Mouse (Mus musculus) forebrain, embryonic 12.5 days (tissue): ENCODE measurements at regions not wholly inside any gene's neighbourhood (a gene's known extent, or its start where the extent isn't known, plus 50 kb on each side); places are given as distances from the start of the nearest gene placed in this dataset.

Experiments
- ATAC-seq: fragments of 200-750 bp; cut with Nextera tagmentation; 2 replicates; pipeline ENCODE4 v1.8.0; 2017; ENCODE audit warnings: moderate TSS enrichment; ENCODE audit not compliant: low FRiP score
- H3K27ac ChIP-seq: fragments of 300-500 bp; sonication (generic); 2 replicates; pipeline ENCODE4 v1.5.1; 2016; ENCODE audit warnings: mild to moderate bottlenecking
- H3K27me3 ChIP-seq: fragments of 300-500 bp; sonication (generic); 2 replicates; pipeline ENCODE4 v1.6.1; 2016; ENCODE audit warnings: mild to moderate bottlenecking
- H3K36me3 ChIP-seq: fragments of 300-500 bp; sonication (generic); replicated peaks from 2 replicates; pipeline ENCODE4 v1.6.1; 2016; ENCODE audit warnings: mild to moderate bottlenecking
- H3K4me1 ChIP-seq: fragments of 300-500 bp; sonication (generic); 2 replicates; pipeline ENCODE4 v1.6.1; 2016
- H3K4me2 ChIP-seq: fragments of 300-500 bp; sonication (generic); 2 replicates; pipeline ENCODE4 v1.6.1; 2016; ENCODE audit warnings: mild to moderate bottlenecking, moderate library complexity
- H3K4me3 ChIP-seq: fragments of 300-500 bp; sonication (generic); replicated peaks from 2 replicates; pipeline ENCODE4 v1.5.1; 2016; ENCODE audit warnings: mild to moderate bottlenecking
- H3K9ac ChIP-seq: fragments of 300-500 bp; sonication (generic); 2 replicates; pipeline ENCODE4 v1.6.1; 2016; ENCODE audit warnings: mild to moderate bottlenecking
- H3K9me3 ChIP-seq: fragments of 300-500 bp; sonication (generic); 2 replicates; pipeline ENCODE4 v1.6.1; 2016
- WGBS: fragments of 180-500 bp; shearing (Covaris S2); methylation state at CpG from one replicate; pipeline ENCODE4 v1.1.7; 2016; 5-methylcytosine and 5-hydroxymethylcytosine counted together

DNA sequence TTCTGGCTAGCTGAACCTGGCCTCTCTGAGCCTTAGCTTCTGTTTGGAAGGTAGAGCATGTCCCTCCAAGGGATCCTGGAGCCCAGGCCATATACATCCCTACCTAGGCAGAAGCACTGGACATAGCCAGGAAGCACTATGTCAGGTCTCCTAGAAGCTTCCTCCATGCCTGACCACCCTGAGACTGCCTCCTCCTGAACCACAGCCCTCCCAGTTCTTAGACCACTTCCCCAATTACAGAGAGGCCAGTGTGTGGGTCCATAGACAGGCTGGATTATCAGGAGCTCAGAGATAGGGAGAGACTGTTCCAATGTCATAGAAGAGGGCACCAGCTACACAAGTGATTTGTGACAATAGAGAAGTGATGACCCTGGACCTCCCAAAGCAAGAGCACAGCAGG is 72.0 kb downstream of the Rplp1 start:
- Histone ChIP-seq H3K27me3 (no peaks in the 10 kb centered on the region; the same call in 1 of the 2 replicates), H3K27ac (no peak overlapping the region), H3K4me2 (no peak overlapping the region), H3K4me3 (no peak overlapping the region), H3K36me3 (no peaks in the 10 kb centered on the region), H3K9ac (no peak overlapping the region), H3K4me1 (peaks cover 7% of the 10 kb centered on the region), H3K9me3 (no peaks in the 10 kb centered on the region)
- ATAC-seq = no peak

DNA sequence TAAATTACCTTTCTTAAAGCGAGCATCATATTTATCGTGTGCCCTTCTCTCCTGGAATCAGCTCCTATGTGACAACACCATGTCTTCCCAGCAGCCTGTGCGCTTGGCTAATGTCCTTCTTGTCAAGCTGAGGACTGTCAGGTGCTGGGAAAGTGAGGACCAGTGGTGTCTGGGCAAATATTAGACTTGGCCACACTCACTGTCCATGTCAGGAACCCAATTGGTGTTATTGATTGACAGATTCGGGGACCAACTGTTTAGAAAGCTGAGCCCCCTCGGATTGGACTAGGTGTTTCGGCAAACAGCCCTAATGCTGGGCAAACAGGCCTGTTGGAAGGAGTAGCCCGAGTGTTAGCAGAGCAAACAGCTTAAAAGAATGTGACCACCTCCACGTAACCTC is 73.1 kb downstream of the Rplp1 start:
- Histone ChIP-seq H3K4me2 (no peak overlapping the region), H3K27ac (no peak overlapping the region), H3K4me1 (peaks cover 7% of the 10 kb centered on the region), H3K9me3 (no peaks in the 10 kb centered on the region), H3K4me3 (no peak overlapping the region), H3K36me3 (no peaks in the 10 kb centered on the region), H3K27me3 (no peaks in the 10 kb centered on the region; the same call in 1 of the 2 replicates), H3K9ac (no peak overlapping the region)
- WGBS = 88% methylated on average over 8 of the region's 8 CpGs
- no peak for ATAC-seq

DNA sequence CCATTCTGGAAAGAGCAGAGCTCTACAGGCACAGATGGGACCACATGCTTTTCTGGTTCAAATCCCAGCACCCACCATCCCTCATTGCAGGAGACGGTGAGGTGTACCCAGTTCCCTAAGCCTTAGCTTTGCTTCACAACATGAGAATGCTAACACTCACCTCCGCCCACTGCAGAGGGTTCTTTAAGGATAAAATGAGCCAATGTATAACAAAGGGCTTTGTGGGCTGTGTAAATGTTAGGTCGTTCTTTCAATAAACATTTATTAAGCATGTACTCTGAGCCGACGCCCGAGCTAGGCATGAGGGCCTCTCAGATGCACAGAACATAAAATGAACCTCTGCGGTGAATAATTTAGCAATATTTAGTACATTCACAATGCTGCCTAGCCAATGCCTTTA is 74.0 kb downstream of the Rplp1 start:
- 83% methylated on average over 7 of the region's 7 CpGs for WGBS
- Histone ChIP-seq H3K9me3 (no peaks in the 10 kb centered on the region), H3K9ac (no peak overlapping the region), H3K4me1 (peaks cover 7% of the 10 kb centered on the region), H3K36me3 (no peaks in the 10 kb centered on the region), H3K4me2 (no peak overlapping the region), H3K27me3 (no peaks in the 10 kb centered on the region; the same call in 1 of the 2 replicates), H3K4me3 (no peak overlapping the region), H3K27ac (no peak overlapping the region)
- ATAC-seq = no peak

DNA sequence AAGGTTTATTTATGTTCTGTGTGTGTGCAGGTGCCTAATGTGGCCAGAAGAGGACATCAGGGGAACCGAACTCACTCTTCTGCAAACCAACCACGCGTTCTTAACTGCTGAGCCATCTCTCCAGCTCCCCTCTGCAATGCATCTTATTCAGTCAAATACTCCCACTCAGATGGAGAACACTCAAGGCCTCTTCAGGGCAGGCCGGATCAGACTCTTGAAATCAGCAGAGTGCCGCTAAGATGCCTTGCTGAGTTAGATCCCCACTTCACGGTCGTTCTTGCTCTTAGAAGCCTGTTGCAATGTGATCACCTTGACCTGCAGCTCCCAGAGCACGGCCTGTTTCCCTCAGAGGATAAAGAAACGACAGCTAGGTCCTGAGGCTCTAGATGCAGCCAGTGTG is 81.1 kb downstream of the Rplp1 start:
- Histone ChIP-seq H3K4me3 (no peak overlapping the region), H3K36me3 (no peaks in the 10 kb centered on the region), H3K4me1 (peaks cover 7% of the 10 kb centered on the region; the same call in 1 of the 2 replicates), H3K27me3 (peaks cover 24% of the 10 kb centered on the region), H3K27ac (no peak overlapping the region), H3K9me3 (no peaks in the 10 kb centered on the region), H3K4me2 (no peak overlapping the region), H3K9ac (no peak overlapping the region)
- ATAC-seq = no peak
- 72% methylated on average over 9 of the region's 9 CpGs for WGBS

DNA sequence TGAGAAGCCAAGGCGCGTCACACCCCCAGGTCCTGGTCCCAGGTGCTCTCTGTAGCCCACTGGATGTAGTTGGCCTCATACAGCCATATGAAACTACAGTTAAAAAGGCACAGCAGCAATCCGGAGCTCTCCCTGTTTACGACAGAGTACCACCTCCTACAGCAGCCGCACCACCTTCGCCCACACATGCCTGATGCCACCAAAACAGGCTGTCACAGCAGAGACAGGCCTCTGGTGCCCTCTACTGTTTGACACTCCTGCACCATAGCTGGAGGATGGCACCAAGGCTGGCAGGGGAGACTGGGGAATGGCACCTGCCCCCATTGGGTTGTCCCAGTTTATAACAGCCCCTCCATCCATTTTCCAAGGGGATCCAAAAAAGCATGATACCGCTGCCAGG is 84.1 kb downstream of the Rplp1 start:
- Histone ChIP-seq H3K4me2 (no peak overlapping the region), H3K9ac (no peak overlapping the region), H3K27me3 (peaks cover 30% of the 10 kb centered on the region), H3K9me3 (no peaks in the 10 kb centered on the region), H3K36me3 (no peaks in the 10 kb centered on the region), H3K4me1 (peaks cover 7% of the 10 kb centered on the region; the same call in 1 of the 2 replicates), H3K4me3 (no peak overlapping the region), H3K27ac (no peak overlapping the region)
- 73% methylated on average over 7 of the region's 7 CpGs for WGBS
- ATAC-seq = no peak

DNA sequence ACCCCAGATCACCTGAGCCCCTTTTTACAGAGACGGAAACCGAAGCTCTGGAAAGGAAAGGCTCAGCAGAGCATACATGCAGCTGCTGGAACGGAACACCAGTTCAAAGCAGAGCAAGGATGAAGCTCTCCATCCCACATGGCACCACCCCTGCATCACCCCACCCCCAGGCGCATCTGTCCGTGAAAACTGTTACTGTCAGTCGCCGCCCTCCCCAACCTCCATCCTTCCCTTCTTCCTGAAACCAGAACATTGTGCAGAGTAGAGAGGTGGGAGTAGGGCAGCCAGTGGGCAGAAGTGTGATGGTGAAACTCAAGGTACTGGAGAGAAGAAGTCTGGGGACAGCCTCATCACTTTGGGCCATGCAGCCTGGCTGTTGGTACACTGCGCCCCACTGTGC is 84.6 kb downstream of the Rplp1 start:
- Histone ChIP-seq H3K9me3 (no peaks in the 10 kb centered on the region), H3K4me3 (no peak overlapping the region), H3K27me3 (peaks cover 30% of the 10 kb centered on the region), H3K27ac (no peak overlapping the region), H3K9ac (no peak overlapping the region), H3K4me2 (no peak overlapping the region), H3K36me3 (no peaks in the 10 kb centered on the region), H3K4me1 (peaks cover 7% of the 10 kb centered on the region; the same call in 1 of the 2 replicates)
- 88% methylated on average over 8 of the region's 8 CpGs for WGBS
- ATAC-seq = no peak

DNA sequence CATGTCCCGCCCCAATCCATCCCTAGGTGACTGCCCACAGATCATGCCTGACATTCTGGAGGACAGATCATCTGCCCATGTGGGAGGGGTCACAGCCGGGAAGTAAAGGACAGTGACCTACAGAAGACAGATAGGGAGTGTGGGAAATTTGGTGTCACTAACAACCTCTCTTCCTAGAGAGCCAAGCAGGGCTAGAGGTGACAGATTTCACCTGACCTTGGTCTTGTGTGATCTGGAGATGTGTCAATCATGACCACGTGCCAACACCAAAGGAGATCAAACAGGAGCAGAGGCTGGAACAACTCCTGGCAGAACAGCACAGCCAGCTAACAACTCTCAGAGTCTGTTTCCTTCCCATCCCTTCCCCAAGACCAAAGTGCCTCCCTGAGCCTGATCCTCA is 85.0 kb downstream of the Rplp1 start:
- ATAC-seq = no peak
- no peak overlapping the region for H3K9ac ChIP-seq
- H3K4me3 ChIP-seq = no peak overlapping the region
- H3K4me1 ChIP-seq = peaks cover 7% of the 10 kb centered on the region; the same call in 1 of the 2 replicates
- no peaks in the 10 kb centered on the region for H3K9me3 ChIP-seq
- H3K27ac ChIP-seq = no peak overlapping the region
- WGBS = 88% methylated on average over 3 of the region's 3 CpGs
- H3K36me3 ChIP-seq = no peaks in the 10 kb centered on the region
- peaks cover 30% of the 10 kb centered on the region for H3K27me3 ChIP-seq
- no peak overlapping the region for H3K4me2 ChIP-seq

DNA sequence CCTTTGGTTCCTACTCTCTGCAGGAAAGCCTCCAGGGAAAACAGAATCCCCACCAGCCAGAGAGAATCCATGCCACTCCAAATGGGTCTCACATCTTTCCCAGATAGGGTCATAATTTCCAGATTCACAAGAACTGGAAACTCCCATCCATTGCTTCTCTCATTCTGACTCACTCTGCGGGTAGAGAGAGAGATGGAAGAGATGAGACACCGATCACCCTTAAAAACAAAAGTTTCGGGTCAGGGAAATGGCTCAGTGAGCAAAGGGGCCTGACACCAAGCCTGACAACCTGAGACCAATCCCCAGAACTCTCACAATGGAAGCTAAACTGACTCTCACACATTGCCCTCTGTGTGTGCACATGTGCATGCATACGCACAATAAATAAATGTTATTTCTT is 86.6 kb downstream of the Rplp1 start:
- no peak overlapping the region for H3K4me2 ChIP-seq
- no peak overlapping the region for H3K27ac ChIP-seq
- H3K9ac ChIP-seq = no peak overlapping the region
- no peaks in the 10 kb centered on the region for H3K9me3 ChIP-seq
- 93% methylated on average over 4 of the region's 4 CpGs for WGBS
- H3K4me3 ChIP-seq = no peak overlapping the region
- no peaks in the 10 kb centered on the region for H3K4me1 ChIP-seq
- ATAC-seq = no peak
- H3K36me3 ChIP-seq = no peaks in the 10 kb centered on the region
- peaks cover 30% of the 10 kb centered on the region for H3K27me3 ChIP-seq

DNA sequence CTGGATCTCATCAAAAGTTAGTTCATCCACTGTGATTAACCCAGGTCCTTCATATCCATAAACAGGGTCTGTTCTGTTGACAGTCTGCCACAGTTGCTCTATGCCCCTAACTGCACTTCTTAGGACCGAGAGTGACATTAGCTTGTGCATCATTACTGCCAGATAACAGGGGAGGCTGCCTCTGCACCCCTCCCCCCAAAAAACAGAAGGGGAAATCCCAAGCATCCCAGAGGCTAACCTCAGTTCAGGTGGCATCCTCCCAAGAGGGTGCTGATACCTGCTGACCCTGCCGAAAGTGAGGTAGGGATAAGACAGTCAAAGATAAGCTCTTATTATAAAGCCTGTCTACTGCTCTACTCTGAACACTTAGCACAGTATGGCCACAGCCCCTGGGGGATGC is 87.3 kb downstream of the Rplp1 start:
- no peak for ATAC-seq
- Histone ChIP-seq H3K4me3 (no peak overlapping the region), H3K4me2 (no peak overlapping the region), H3K9ac (no peak overlapping the region), H3K4me1 (no peaks in the 10 kb centered on the region), H3K36me3 (no peaks in the 10 kb centered on the region), H3K27me3 (peaks cover 26% of the 10 kb centered on the region), H3K27ac (no peak overlapping the region), H3K9me3 (no peaks in the 10 kb centered on the region)
- WGBS = 80% methylated on average over 2 of the region's 2 CpGs

DNA sequence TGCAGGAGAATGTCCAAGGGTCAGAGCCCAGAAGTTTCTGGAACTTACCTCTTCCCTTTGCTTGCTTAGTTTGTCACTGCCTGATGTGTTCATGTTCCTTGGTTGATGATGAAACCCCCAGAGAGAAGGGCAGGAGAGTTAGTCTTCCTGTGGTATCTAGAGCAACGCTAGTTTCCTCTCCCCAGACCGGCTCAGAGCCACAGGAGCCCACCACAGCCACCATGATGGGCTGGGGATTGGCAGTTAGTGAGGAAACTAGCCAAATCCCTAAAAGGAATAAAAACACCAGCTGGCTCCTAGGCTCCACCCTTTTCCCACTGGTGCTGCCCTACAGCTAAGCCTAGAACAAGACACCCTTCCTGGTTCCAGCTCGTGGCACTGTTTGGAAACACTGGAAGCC is 87.9 kb downstream of the Rplp1 start:
- no peaks in the 10 kb centered on the region for H3K36me3 ChIP-seq
- no peak overlapping the region for H3K4me2 ChIP-seq
- no peak overlapping the region for H3K27ac ChIP-seq
- no peak for ATAC-seq
- no peak overlapping the region for H3K9ac ChIP-seq
- no peak overlapping the region for H3K4me3 ChIP-seq
- H3K27me3 ChIP-seq = peaks cover 23% of the 10 kb centered on the region
- no peaks in the 10 kb centered on the region for H3K4me1 ChIP-seq
- peaks cover 3% of the 10 kb centered on the region; the same call in 1 of the 2 replicates for H3K9me3 ChIP-seq
- 73% methylated on average over 3 of the region's 3 CpGs for WGBS

DNA sequence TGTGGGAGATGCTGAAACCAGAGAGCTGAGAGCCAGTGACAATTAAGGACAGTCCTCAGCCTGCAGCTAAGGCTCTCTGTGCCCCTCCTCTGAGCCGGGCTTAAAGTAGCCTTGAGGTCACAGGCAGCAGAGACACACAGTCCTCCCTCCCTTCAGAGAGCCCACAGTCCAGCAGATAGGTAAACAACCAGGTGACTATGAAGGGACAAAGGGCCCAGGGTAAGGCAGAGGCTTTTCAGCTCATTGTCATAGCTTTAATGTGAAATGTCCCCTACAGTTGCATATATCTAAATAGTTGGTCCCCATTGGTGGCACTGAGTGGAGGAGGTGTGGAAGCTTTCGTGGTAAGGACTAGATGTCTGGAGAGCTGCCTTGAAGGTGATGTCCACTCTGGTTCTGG is 88.5 kb downstream of the Rplp1 start:
- no peak overlapping the region for H3K27ac ChIP-seq
- no peaks in the 10 kb centered on the region for H3K36me3 ChIP-seq
- peaks cover 23% of the 10 kb centered on the region for H3K27me3 ChIP-seq
- no peaks in the 10 kb centered on the region for H3K4me1 ChIP-seq
- ATAC-seq = no peak
- no peak overlapping the region for H3K4me3 ChIP-seq
- peaks cover 4% of the 10 kb centered on the region; the same call in 1 of the 2 replicates for H3K9me3 ChIP-seq
- H3K9ac ChIP-seq = no peak overlapping the region
- WGBS = 62% methylated on average over 2 of the region's 2 CpGs
- H3K4me2 ChIP-seq = no peak overlapping the region

DNA sequence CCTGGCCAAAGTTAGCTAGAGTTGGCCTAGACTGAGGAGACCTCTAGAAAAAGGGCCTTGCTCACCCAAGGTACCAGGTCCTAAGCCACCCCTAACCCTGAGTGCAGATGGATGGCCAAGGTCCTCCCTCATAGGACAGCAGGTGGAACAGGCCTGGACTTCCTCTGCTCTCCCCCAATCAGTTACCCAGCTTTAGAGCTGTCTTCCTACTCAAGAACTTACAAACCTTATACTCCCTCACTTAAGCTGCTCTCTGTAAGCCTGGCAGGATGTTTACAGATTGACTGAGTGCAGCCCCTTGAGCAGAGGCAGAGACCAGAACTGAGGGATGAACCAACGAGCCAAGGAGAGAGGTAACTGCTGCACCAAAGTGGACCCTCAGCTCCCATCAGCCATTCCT is 94.5 kb downstream of the Rplp1 start:
- no peak overlapping the region for H3K4me3 ChIP-seq
- WGBS = 81% methylated on average over 1 of the region's 1 CpGs
- no peak overlapping the region for H3K4me2 ChIP-seq
- ATAC-seq = no peak
- no peaks in the 10 kb centered on the region for H3K27me3 ChIP-seq
- H3K36me3 ChIP-seq = no peaks in the 10 kb centered on the region
- H3K4me1 ChIP-seq = peaks cover 7% of the 10 kb centered on the region; the same call in 1 of the 2 replicates
- no peak overlapping the region for H3K27ac ChIP-seq
- H3K9ac ChIP-seq = no peak overlapping the region
- H3K9me3 ChIP-seq = peaks cover 4% of the 10 kb centered on the region; the same call in 1 of the 2 replicates

DNA sequence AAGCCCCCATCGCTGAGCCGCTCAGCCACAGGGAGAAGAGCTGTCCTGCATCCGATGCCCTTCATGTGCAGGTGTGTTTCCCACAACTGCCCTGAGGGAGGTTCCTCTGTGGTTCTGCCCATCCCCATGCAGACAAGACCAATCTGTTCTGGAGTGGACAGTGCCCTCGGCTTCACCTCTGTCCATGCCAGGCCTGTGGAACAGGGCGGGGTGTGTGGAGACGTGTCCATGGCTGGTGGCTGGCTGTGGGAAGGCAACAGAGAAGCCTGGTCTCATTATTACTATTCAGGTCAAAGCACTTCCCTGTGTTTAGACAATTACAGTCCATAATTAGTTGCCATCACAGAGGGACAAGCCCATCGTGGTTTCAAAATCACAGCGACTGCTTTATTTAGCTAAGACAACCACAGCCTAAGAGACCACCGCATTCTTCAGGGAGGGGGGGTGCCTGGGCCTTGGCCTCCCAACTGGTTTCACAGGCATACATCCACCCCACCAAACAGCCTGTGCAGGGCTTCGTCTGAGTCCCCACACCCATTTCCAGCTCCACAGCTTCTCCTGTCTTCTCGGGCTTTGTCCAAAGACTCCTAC is 97.7 kb downstream of the Rplp1 start:
- WGBS = 72% methylated on average over 11 of the region's 11 CpGs
- ATAC-seq = no peak
- no peak overlapping the region for H3K27ac ChIP-seq

More for the DNA sequence above, 97.7 kb downstream of the Rplp1 start:
- Histone ChIP-seq H3K27me3 (0 out of 2 replicates have a peak, but pooled peaks cover 4% of the 10 kb centered on the region), H3K36me3 (no peaks in the 10 kb centered on the region), H3K4me2 (no peak overlapping the region), H3K4me1 (peaks cover 7% of the 10 kb centered on the region; the same call in 1 of the 2 replicates), H3K9me3 (peaks cover 4% of the 10 kb centered on the region; the same call in 1 of the 2 replicates), H3K4me3 (no peak overlapping the region), H3K9ac (no peak overlapping the region)
